Mouse (Mus musculus) embryonic facial prominence, embryonic 13.5 days (tissue): Measurements from ENCODE around the gene Ddt. TPM values are rescaled to one million over a fixed set of nuclear protein-coding genes. Genes with fewer than 3 reads are reported as not detected.
"Not testable (repeated sequence)": the region's sequence is repeated elsewhere in the genome, so short reads cannot be mapped to it uniquely, and the experiment has no call there.

Experiments
- ATAC-seq: fragments of 200-750 bp; cut with Nextera tagmentation; 2 replicates; pipeline ENCODE4 v1.8.0; 2017; ENCODE audit warnings: low read depth; ENCODE audit not compliant: insufficient number of reproducible peaks, insufficient read depth, low FRiP score, low TSS enrichment
- H3K27ac ChIP-seq: fragments of 300-500 bp; sonication (generic); 2 replicates; pipeline ENCODE4 v1.5.1; 2015; ENCODE audit warnings: moderate library complexity, mild to moderate bottlenecking, inconsistent platforms
- H3K27me3 ChIP-seq: fragments of 300-500 bp; sonication (generic); 2 replicates; pipeline ENCODE4 v1.6.1; 2015; ENCODE audit warnings: mild to moderate bottlenecking, inconsistent platforms
- H3K36me3 ChIP-seq: fragments of 300-500 bp; sonication (generic); 2 replicates; pipeline ENCODE4 v1.6.1; 2015; ENCODE audit warnings: mild to moderate bottlenecking, inconsistent platforms
- H3K4me1 ChIP-seq: fragments of 300-500 bp; sonication (generic); 2 replicates; pipeline ENCODE4 v1.6.1; 2015; ENCODE audit warnings: inconsistent platforms
- H3K4me2 ChIP-seq: fragments of 300-500 bp; sonication (generic); 2 replicates; pipeline ENCODE4 v1.6.1; 2015; ENCODE audit warnings: moderate library complexity, mild to moderate bottlenecking, inconsistent platforms
- H3K4me3 ChIP-seq: fragments of 300-500 bp; sonication (generic); 2 replicates; pipeline ENCODE4 v1.5.1; 2015; ENCODE audit warnings: mild to moderate bottlenecking, inconsistent platforms
- H3K9ac ChIP-seq: fragments of 300-500 bp; sonication (generic); 2 replicates; pipeline ENCODE4 v1.6.1; 2015; ENCODE audit warnings: mild to moderate bottlenecking, inconsistent platforms
- H3K9me3 ChIP-seq: fragments of 300-500 bp; sonication (generic); 2 replicates; pipeline ENCODE4 v1.6.1; 2016; ENCODE audit warnings: inconsistent platforms
- WGBS: fragments of 180-500 bp; shearing (Covaris S2); methylation state at CpG from one replicate; pipeline ENCODE4 v1.1.7; 2015; ENCODE audit warnings: mixed read lengths; 5-methylcytosine and 5-hydroxymethylcytosine counted together
- polyA plus RNA-seq: library from polyadenylated mRNA; unstranded; fragments of >200 nt; fragmentation: Nextera tagmentation; extraction: Ambion mirVana; gene quantifications from 2 replicates; pipeline ENCODE4 v1.2.1, GENCODE M21; 2015

Ddt gene
- polyA plus RNA-seq, 1 experiment from 2014 or later = 79.2 TPM

DNA sequence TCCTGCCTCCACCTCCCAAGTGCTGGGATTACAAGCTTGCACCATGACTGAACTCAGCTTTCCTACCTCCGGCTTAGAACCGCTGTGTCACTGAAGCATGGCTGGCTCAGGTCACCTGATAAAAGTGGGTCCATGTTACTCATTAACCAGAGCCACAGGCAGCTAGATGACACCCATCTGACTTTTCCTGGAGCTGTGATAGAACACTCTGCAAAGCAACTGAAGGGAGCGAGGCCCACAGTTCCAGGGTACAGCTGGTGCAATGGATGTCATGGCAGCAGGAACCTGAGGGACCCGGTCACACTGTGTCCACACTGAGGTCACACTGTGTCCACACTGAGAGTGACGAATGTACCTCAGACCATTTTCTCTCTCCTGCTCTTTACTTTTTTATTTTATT is 16.6 kb upstream of the Ddt start:
- H3K4me1 ChIP-seq = peaks cover 10% of the 10 kb centered on the region
- H3K4me2 ChIP-seq = no peak overlapping the region
- H3K27ac ChIP-seq = no peak overlapping the region
- no peak overlapping the region for H3K9ac ChIP-seq
- 0 out of 2 replicates have a peak, but pooled peaks cover 2% of the 10 kb centered on the region for H3K27me3 ChIP-seq
- H3K9me3 ChIP-seq = no peaks in the 10 kb centered on the region
- whole genome bisulfite sequencing = 88% methylated on average over 5 of the region's 5 CpGs
- ATAC-seq = no peak
- H3K4me3 ChIP-seq = no peak overlapping the region
- no peaks in the 10 kb centered on the region for H3K36me3 ChIP-seq

DNA sequence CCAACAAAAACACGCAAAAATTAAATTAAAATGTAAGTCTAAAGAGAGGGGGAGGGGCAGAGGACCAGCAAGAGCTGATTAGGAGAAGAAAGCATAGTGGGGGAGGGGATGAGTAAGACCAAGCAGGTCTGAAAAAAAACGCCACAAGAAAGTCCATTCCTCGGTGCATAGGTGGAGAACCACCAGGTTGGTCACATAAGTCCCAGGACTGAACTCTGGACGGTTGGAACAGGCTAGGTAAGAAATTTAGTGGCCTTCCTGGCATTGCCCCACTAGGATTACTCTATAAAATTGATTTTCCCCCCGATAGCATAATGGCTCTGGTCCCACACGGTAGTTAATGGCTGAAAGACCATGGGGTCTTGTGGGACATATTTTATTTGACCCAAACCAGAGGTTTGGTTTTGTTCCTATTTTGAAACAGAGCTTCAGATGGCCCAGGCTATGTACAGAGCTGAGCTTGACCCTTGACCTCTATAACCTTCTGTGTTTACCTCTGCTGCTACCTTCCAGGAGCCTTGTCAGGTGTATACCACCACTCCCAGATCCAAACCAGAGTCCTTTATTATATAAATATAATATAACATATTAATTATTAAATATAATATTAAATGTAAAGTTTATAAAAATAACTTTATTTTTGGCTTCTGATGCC is 16.0 kb upstream of the Ddt start:
- Histone ChIP-seq H3K4me3 (no peak overlapping the region), H3K36me3 (no peaks in the 10 kb centered on the region), H3K9ac (no peak overlapping the region), H3K27me3 (0 out of 2 replicates have a peak, but pooled peaks cover 2% of the 10 kb centered on the region), H3K27ac (no peak overlapping the region), H3K4me2 (no peak overlapping the region), H3K9me3 (no peaks in the 10 kb centered on the region), H3K4me1 (peaks cover 4% of the 10 kb centered on the region; the same call in 1 of the 2 replicates)
- 75% methylated on average over 6 of the region's 6 CpGs for WGBS
- ATAC-seq = no peak

DNA sequence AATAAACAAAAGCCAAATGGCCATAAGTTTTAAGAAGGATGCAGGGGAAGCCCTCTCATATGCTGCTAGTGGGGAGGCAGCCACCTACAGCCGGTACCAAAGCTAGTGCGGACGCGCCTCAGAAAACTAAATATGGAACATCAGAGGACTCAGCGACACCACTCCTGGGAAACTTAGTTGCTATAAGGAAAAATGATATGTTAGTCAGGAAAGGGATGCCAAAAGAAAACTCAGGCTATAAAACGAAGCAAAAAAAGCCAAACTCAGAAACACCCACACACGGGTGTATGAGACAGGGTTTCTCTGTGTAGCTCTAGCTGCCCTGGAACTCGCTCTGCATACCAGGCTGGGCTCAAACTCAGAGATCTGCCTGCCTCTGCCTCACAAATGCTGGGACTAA is 15.1 kb upstream of the Ddt start:
- Histone ChIP-seq H3K27me3 (0 out of 2 replicates have a peak, but pooled peaks cover 2% of the 10 kb centered on the region), H3K4me2 (no peak overlapping the region), H3K27ac (no peak overlapping the region), H3K9ac (no peak overlapping the region), H3K36me3 (no peaks in the 10 kb centered on the region), H3K4me1 (peaks cover 4% of the 10 kb centered on the region; the same call in 1 of the 2 replicates), H3K9me3 (no peaks in the 10 kb centered on the region), H3K4me3 (no peak overlapping the region)
- 92% methylated on average over 8 of the region's 8 CpGs for WGBS
- no peak for ATAC-seq

DNA sequence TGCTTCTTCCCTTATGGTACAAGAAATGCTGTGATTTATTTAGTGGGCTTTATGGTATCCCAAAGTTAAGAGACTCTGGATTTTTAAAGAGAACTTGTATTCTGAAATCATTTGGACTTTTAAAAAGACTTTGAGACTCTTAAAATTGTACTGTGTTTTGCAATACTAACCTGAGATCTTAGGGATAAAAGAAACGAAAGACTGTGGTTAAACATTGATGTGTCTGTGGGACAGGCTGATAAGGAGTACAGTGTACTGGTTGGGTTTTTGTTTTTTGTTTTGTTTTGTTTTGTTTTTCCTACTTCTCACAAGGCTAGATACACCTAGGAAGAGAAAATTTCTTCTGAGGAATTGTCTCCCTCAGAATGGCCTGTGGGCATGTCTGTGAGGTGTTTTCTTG is 12.2 kb upstream of the Ddt start:
- Histone ChIP-seq H3K4me3 (no peak overlapping the region), H3K4me1 (peaks cover 7% of the 10 kb centered on the region), H3K9me3 (no peaks in the 10 kb centered on the region), H3K27me3 (peaks cover 7% of the 10 kb centered on the region; the same call in 1 of the 2 replicates), H3K9ac (no peak overlapping the region), H3K4me2 (no peak overlapping the region), H3K36me3 (no peaks in the 10 kb centered on the region), H3K27ac (no peak overlapping the region)
- 65% methylated on average over 1 of the region's 1 CpGs for WGBS
- no peak for ATAC-seq

DNA sequence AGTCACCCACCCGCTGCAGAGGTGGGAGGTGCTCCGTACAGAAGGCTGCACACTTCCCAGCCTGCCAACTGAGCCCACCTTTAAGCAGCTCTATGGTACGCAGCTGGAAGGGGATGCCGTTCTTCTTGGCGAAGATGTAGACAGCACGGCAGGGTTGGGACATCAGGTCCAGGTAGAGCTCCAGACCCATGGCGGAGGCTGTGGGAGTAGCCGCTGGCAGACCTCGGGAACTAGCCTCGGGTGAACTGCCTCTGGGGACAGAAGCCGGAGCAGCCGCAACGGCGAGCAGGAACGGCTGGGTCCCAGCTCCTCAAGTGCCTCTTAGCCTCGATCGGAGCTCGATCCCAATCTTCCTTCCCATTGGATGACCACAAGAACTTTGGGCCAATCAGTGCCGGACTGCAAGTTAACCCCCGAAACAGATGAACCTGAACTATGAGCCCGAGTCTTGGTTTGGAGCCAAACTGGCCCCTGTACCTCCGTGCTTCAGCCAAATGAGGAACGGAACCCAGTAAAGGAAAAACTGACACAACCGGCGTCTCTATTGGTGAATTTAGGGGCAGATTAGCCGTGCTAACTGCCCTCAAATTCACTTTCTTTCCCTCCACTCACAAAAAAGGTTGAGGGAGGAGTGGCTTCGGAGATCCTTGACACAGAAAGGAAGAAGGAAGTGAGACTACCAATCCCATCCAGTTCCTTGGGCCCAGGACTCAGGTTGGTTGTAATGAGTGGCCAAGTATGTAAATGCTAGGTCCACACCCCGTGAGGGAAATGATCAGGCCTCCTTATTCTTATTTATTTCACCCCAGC is 7.8 kb upstream of the Ddt start, which contains the start of the genes Gm20441 and Gstt3:
Gm20441 (minus strand) TSS at position 186 of the 810 bp plus-strand sequence.
Gstt3 (minus strand) TSS at position 646 of the 810 bp plus-strand sequence.
- Histone ChIP-seq H3K4me1 (peaks cover 18% of the 10 kb centered on the region), H3K9me3 (no peaks in the 10 kb centered on the region; the same call in 1 of the 2 replicates), H3K27me3 (peaks cover 15% of the 10 kb centered on the region), H3K4me2 (peak within 1 kb of the TSS; percentile 80), H3K27ac (peak within 1 kb of the TSS; percentile 39), H3K9ac (peak within 1 kb of the TSS; percentile 70), H3K4me3 (peak within 1 kb of the TSS; percentile 46), H3K36me3 (no peaks in the 10 kb centered on the region)
- peak; percentile 77 for ATAC-seq
- WGBS = 2% methylated on average over 28 of the region's 28 CpGs

DNA sequence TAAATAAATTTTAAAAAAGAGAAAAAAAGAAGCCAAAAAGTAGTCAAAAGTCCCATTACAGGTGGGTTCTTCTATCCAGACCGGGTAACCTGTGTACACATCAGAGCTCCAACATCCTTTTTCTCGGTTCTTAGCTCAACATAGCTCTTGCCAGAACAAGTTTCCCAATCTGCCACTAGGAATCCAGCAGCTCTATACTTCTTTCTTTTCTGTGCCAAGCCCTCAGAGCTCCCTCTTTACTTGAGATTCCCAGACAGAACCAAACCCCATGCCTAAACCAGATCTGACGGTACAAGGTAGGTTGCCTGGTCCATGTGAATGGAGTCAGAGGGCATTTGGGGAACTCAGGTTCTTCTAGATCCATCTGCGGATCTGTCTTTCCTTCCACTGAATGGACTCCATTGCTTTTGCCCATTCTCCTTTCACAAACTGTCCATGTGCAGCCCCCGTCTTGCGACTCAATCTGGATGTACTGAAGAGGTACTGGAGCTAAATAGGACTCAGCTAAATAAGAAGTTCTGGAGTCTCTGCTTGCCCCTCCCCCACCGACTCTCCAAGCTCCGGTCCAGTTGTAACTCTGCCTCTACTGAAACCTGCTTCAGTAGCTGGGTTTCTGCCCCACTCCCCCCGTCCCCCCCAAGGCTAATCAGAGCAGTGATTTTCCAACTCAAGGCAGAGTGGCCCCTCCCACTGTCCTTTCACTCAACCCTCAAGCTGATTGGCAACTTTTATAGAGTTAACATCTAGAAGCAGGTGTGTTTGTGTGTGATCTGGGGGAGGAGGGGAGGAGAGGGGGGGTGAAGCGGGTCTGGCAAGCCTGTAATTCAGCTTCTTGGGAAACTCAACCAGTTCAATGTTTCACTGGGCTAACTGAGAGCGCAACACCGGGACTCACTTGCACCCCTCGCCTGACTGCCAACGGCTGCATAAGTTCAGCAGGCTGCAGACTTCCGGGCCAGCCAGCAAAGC is 6.3 kb upstream of the Ddt start:
- Histone ChIP-seq H3K4me3 (peak overlapping the region; percentile 46), H3K4me1 (peaks cover 18% of the 10 kb centered on the region), H3K36me3 (no peaks in the 10 kb centered on the region), H3K4me2 (peak overlapping the region; percentile 80), H3K9ac (no peak overlapping the region), H3K27me3 (peaks cover 15% of the 10 kb centered on the region), H3K27ac (no peak overlapping the region), H3K9me3 (no peaks in the 10 kb centered on the region; the same call in 1 of the 2 replicates)
- 35% methylated on average over 15 of the region's 15 CpGs for WGBS
- no peak for ATAC-seq

DNA sequence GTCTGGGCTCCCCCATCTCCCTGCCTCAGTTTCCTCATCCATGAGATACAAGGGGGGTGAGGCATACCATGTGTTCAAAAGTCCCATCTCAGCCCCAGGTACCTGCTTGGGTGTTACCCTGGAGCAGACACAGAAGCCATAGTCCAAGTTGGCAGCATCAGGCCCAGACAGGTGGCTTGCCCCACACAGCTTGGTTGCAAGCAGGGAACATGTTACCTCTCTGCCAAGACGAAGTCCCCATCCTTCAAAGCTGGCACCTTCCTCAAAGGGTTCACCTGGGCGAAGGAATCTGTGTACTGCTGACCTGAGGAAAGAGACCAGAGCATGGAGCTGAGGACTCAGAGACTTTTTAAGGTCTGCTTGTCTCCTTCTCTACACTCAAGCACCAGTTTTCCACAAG is 4.7 kb upstream of the Ddt start:
- no peak for ATAC-seq
- Histone ChIP-seq H3K27ac (no peak overlapping the region), H3K9ac (no peak overlapping the region), H3K36me3 (no peaks in the 10 kb centered on the region), H3K27me3 (peaks cover 15% of the 10 kb centered on the region), H3K4me1 (peaks cover 22% of the 10 kb centered on the region), H3K4me2 (no peak overlapping the region), H3K4me3 (no peak overlapping the region), H3K9me3 (no peaks in the 10 kb centered on the region; the same call in 1 of the 2 replicates)
- WGBS = 78% methylated on average over 2 of the region's 2 CpGs

DNA sequence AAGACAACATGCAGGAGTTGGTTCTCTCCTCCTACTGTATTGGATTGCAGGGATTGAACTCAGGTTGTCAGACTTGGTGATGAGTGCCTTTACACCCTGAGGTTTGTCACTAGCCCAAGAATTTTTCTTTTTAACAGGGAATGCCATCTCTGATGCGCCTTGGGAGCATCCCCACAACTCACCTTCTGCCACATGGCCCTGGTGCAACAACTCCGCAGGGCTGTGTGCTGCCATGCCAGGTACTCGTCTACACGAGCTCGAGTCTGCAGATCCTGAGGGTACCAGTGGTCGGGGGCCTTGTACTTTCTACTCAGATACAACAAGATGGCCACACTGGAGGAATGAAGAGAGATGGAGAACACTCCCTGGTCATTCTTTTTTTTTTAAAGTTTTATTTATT is 3.3 kb upstream of the Ddt start:
- H3K4me1 ChIP-seq = peaks cover 33% of the 10 kb centered on the region
- H3K27me3 ChIP-seq = peaks cover 15% of the 10 kb centered on the region
- no peak overlapping the region for H3K9ac ChIP-seq
- H3K27ac ChIP-seq = no peak overlapping the region
- 84% methylated on average over 6 of the region's 6 CpGs for WGBS
- no peaks in the 10 kb centered on the region for H3K36me3 ChIP-seq
- H3K9me3 ChIP-seq = no peaks in the 10 kb centered on the region; the same call in 1 of the 2 replicates
- H3K4me2 ChIP-seq = no peak overlapping the region
- H3K4me3 ChIP-seq = no peak overlapping the region
- no peak for ATAC-seq

DNA sequence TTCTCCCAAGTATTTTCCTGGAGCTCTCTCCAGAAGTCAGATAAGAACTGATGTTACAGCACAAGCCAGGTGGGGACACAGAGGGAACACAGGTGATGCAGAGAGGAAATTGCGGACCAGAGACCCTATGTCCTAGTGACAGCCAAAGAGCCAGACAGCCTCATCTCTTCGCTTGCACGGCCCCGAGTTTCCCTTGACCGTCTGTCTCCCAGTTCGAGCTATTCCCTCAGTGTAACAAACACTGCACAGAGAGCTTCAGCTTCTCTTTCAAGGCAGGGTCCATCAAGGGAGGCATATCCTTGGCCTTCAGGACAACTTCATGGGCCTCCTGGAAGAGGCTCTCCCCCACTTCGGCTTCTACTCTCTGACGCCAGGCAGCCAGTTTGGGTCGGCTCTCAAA is 1.4 kb upstream of the Ddt start:
- H3K4me3 ChIP-seq = no peak overlapping the region
- no peaks in the 10 kb centered on the region; the same call in 1 of the 2 replicates for H3K9me3 ChIP-seq
- no peak overlapping the region for H3K4me2 ChIP-seq
- H3K9ac ChIP-seq = no peak overlapping the region
- H3K27ac ChIP-seq = no peak overlapping the region
- 91% methylated on average over 9 of the region's 9 CpGs for WGBS
- no peaks in the 10 kb centered on the region for H3K36me3 ChIP-seq
- ATAC-seq = no peak
- peaks cover 5% of the 10 kb centered on the region for H3K27me3 ChIP-seq
- peaks cover 18% of the 10 kb centered on the region for H3K4me1 ChIP-seq

DNA sequence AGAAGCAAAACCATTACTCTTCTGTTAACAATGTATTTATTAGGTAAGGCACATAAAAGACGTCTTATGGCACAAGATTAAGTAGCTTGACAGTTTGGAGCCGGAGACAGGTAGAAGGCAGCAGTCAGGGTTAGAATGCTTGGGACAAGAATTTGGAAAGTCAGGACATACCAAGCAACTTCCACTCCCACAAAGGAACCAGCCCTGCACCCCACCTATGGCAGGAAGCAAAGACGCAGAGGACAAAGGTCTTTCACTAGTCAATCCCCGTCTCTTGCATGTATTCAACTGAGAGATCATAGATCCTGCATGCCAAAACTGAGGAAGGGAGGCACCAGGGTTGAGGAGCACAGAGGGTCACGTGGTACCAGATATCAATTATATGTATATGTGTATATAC is 888 bp upstream of the Ddt start:
- H3K36me3 ChIP-seq = no peaks in the 10 kb centered on the region
- H3K4me2 ChIP-seq = no peak overlapping the region
- H3K27me3 ChIP-seq = peaks cover under 1% of the 10 kb centered on the region; the same call in 1 of the 2 replicates
- H3K4me3 ChIP-seq = no peak overlapping the region
- WGBS = 93% methylated on average over 5 of the region's 5 CpGs
- H3K9ac ChIP-seq = no peak overlapping the region
- ATAC-seq = no peak
- H3K27ac ChIP-seq = no peak overlapping the region
- no peaks in the 10 kb centered on the region; the same call in 1 of the 2 replicates for H3K9me3 ChIP-seq
- peaks cover 15% of the 10 kb centered on the region for H3K4me1 ChIP-seq

DNA sequence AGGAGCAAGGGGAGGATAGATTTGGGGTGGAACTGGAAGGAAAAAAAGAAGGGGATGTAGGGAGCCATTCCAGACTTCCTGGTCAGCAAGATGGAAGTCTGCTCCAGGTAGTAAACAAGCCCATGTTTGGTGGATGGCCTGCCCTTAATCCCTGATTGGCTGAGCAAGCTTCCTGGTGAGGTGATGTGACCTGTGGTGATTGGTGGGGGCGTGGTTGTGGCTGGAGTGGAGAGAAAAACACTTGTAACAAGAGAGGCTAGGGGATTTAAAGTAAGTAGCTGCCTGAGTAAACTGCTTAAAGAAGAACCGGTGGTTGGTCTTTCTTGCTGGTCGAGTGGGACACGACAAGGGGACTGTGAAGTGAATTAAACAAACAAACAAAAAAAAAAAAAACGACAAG is 5.5 kb downstream of the Ddt start:
- not testable (repeated sequence) for ATAC-seq, H3K27ac ChIP-seq, H3K4me2 ChIP-seq, H3K4me3 ChIP-seq, H3K9ac ChIP-seq, H3K27me3 ChIP-seq, H3K36me3 ChIP-seq, H3K9me3 ChIP-seq
- H3K4me1 ChIP-seq = peaks cover 22% of the 10 kb centered on the region
- WGBS = 34% methylated on average over 5 of the region's 5 CpGs
